Mouse (Mus musculus): Measurements from ENCODE around the gene Ddit4. TPM values are rescaled to one million over a fixed set of nuclear protein-coding genes. Genes with fewer than 3 reads are reported as not detected.
A peak's percentile ranks its signal among the peaks of the same experiment; 100 is the strongest.

Gene Ddit4
- polyA plus RNA-seq, 1 experiment from 2014 or later, result 25.7 TPM

GRCm38 (mm10) chr10:59981336-59981735 lies 29.7 kb upstream of the Ddit4 start:
- Histone ChIP-seq H3K4me3 (no peak overlapping the region), H3K4me1 (replicated peaks) (peaks cover 61% of the 10 kb centered on the region), H3K36me3 (peaks cover 18% of the 10 kb centered on the region), H3K27me3 (replicated peaks) (no peaks in the 10 kb centered on the region), H3K4me2 (no peak overlapping the region), H3K9ac (peak overlapping the region; percentile 3; the same call in 1 of the 2 replicates), H3K9me3 (replicated peaks) (no peaks in the 10 kb centered on the region), H3K27ac (ENCODE audit: poor library complexity, severe bottlenecking) (peak overlapping the region; percentile 53; the same call in 1 of the 2 replicates)
- WGBS, result 65% methylated on average over 4 of the region's 4 CpGs
- ATAC-seq (ENCODE audit: insufficient number of reproducible peaks, low FRiP score), result no peak; the same call in 1 of the 2 replicates

- Histone ChIP-seq H3K36me3 (peaks cover 12% of the 10 kb centered on the region), H3K4me3 (no peak overlapping the region), H3K9ac (peak overlapping the region; percentile 3; the same call in 1 of the 2 replicates), H3K4me1 (replicated peaks) (peaks cover 62% of the 10 kb centered on the region), H3K27ac (ENCODE audit: poor library complexity, severe bottlenecking) (peak overlapping the region; percentile 53; the same call in 1 of the 2 replicates), H3K4me2 (no peak overlapping the region), H3K27me3 (replicated peaks) (no peaks in the 10 kb centered on the region), H3K9me3 (replicated peaks) (no peaks in the 10 kb centered on the region)
- 65% methylated on average over 6 of the region's 6 CpGs for WGBS
- peak; percentile 52 for ATAC-seq (ENCODE audit: insufficient number of reproducible peaks, low FRiP score)
These were observed 29.2 kb upstream of the Ddit4 start for GRCm38 (mm10) chr10:59980815-59981244.

- H3K36me3 ChIP-seq, result no peaks in the 10 kb centered on the region
- peak overlapping the region; percentile 5; the same call in 1 of the 2 replicates for H3K4me2 ChIP-seq
- WGBS, result 37% methylated on average over 11 of the region's 11 CpGs
- peak overlapping the region; percentile 59 for H3K27ac ChIP-seq (ENCODE audit: poor library complexity, severe bottlenecking)
- H3K9me3 ChIP-seq (replicated peaks), result no peaks in the 10 kb centered on the region
- peaks cover 75% of the 10 kb centered on the region for H3K4me1 ChIP-seq (replicated peaks)
- ATAC-seq (ENCODE audit: insufficient number of reproducible peaks, low FRiP score), result peak; percentile 62
- H3K4me3 ChIP-seq, result no peak overlapping the region
- H3K9ac ChIP-seq, result no peak overlapping the region
- no peaks in the 10 kb centered on the region for H3K27me3 ChIP-seq (replicated peaks)
These were observed 27.5 kb upstream of the Ddit4 start for GRCm38 (mm10) chr10:59978873-59979743.

GRCm38 (mm10) chr10:59978401-59978800 lies 26.8 kb upstream of the Ddit4 start:
- Histone ChIP-seq H3K4me3 (no peak overlapping the region), H3K9ac (no peak overlapping the region), H3K4me1 (replicated peaks) (peaks cover 82% of the 10 kb centered on the region), H3K4me2 (no peak overlapping the region), H3K36me3 (no peaks in the 10 kb centered on the region), H3K27ac (ENCODE audit: poor library complexity, severe bottlenecking) (peak overlapping the region; percentile 59), H3K27me3 (replicated peaks) (no peaks in the 10 kb centered on the region), H3K9me3 (replicated peaks) (no peaks in the 10 kb centered on the region)
- 52% methylated on average over 2 of the region's 2 CpGs for WGBS
- ATAC-seq (ENCODE audit: insufficient number of reproducible peaks, low FRiP score), result no peak

GRCm38 (mm10) chr10:59977715-59978343 lies 26.2 kb upstream of the Ddit4 start:
- no peaks in the 10 kb centered on the region for H3K27me3 ChIP-seq (replicated peaks)
- 85% methylated on average over 5 of the region's 5 CpGs for WGBS
- H3K4me1 ChIP-seq (replicated peaks), result peaks cover 85% of the 10 kb centered on the region
- no peaks in the 10 kb centered on the region for H3K9me3 ChIP-seq (replicated peaks)
- no peak overlapping the region for H3K4me2 ChIP-seq
- H3K27ac ChIP-seq (ENCODE audit: poor library complexity, severe bottlenecking), result peak overlapping the region; percentile 59; the same call in 1 of the 2 replicates
- no peak overlapping the region for H3K4me3 ChIP-seq
- ATAC-seq (ENCODE audit: insufficient number of reproducible peaks, low FRiP score), result no peak
- no peaks in the 10 kb centered on the region for H3K36me3 ChIP-seq
- no peak overlapping the region for H3K9ac ChIP-seq

GRCm38 (mm10) chr10:59977141-59977540 lies 25.5 kb upstream of the Ddit4 start:
- WGBS, result 63% methylated on average over 2 of the region's 4 CpGs
- Histone ChIP-seq H3K9ac (no peak overlapping the region), H3K4me3 (no peak overlapping the region), H3K4me1 (replicated peaks) (peaks cover 79% of the 10 kb centered on the region), H3K27me3 (replicated peaks) (no peaks in the 10 kb centered on the region), H3K36me3 (no peaks in the 10 kb centered on the region), H3K9me3 (replicated peaks) (no peaks in the 10 kb centered on the region), H3K4me2 (no peak overlapping the region), H3K27ac (ENCODE audit: poor library complexity, severe bottlenecking) (no peak overlapping the region)
- ATAC-seq (ENCODE audit: insufficient number of reproducible peaks, low FRiP score), result no peak

- 36% methylated on average over 3 of the region's 3 CpGs for WGBS
- 0 out of 2 replicates have a peak, but pooled peaks cover 3% of the 10 kb centered on the region for H3K27me3 ChIP-seq (replicated peaks)
- H3K4me1 ChIP-seq (replicated peaks), result peaks cover 67% of the 10 kb centered on the region
- H3K4me2 ChIP-seq, result no peak overlapping the region
- no peak overlapping the region for H3K4me3 ChIP-seq
- no peaks in the 10 kb centered on the region for H3K9me3 ChIP-seq (replicated peaks)
- H3K36me3 ChIP-seq, result no peaks in the 10 kb centered on the region
- ATAC-seq (ENCODE audit: insufficient number of reproducible peaks, low FRiP score), result no peak
- H3K9ac ChIP-seq, result no peak overlapping the region
- peak overlapping the region; percentile 66 for H3K27ac ChIP-seq (ENCODE audit: poor library complexity, severe bottlenecking)
These were observed 23.2 kb upstream of the Ddit4 start for GRCm38 (mm10) chr10:59974786-59975185.

- peak; percentile 75 for ATAC-seq (ENCODE audit: insufficient number of reproducible peaks, low FRiP score)
- WGBS, result 17% methylated on average over 6 of the region's 6 CpGs
- H3K9me3 ChIP-seq (replicated peaks), result no peaks in the 10 kb centered on the region
- H3K4me3 ChIP-seq, result no peak overlapping the region
- H3K36me3 ChIP-seq, result no peaks in the 10 kb centered on the region
- peaks cover 62% of the 10 kb centered on the region for H3K4me1 ChIP-seq (replicated peaks)
- peak overlapping the region; percentile 5; the same call in 1 of the 2 replicates for H3K9ac ChIP-seq
- H3K4me2 ChIP-seq, result no peak overlapping the region
- peak overlapping the region; percentile 66; the same call in 1 of the 2 replicates for H3K27ac ChIP-seq (ENCODE audit: poor library complexity, severe bottlenecking)
- 0 out of 2 replicates have a peak, but pooled peaks cover 3% of the 10 kb centered on the region for H3K27me3 ChIP-seq (replicated peaks)
These were observed 22.6 kb upstream of the Ddit4 start for GRCm38 (mm10) chr10:59974191-59974664.

- no peak for ATAC-seq (ENCODE audit: insufficient number of reproducible peaks, low FRiP score)
- 89% methylated on average over 4 of the region's 4 CpGs for WGBS
- 0 out of 2 replicates have a peak, but pooled peaks cover 3% of the 10 kb centered on the region for H3K27me3 ChIP-seq (replicated peaks)
- H3K36me3 ChIP-seq, result no peaks in the 10 kb centered on the region
- H3K9me3 ChIP-seq (replicated peaks), result no peaks in the 10 kb centered on the region
- H3K4me2 ChIP-seq, result no peak overlapping the region
- no peak overlapping the region for H3K9ac ChIP-seq
- H3K4me1 ChIP-seq (replicated peaks), result peaks cover 53% of the 10 kb centered on the region
- peak overlapping the region; percentile 66; the same call in 1 of the 2 replicates for H3K27ac ChIP-seq (ENCODE audit: poor library complexity, severe bottlenecking)
- no peak overlapping the region for H3K4me3 ChIP-seq
These were observed 21.8 kb upstream of the Ddit4 start for GRCm38 (mm10) chr10:59973400-59973799.

- no peaks in the 10 kb centered on the region for H3K9me3 ChIP-seq (replicated peaks)
- H3K36me3 ChIP-seq, result no peaks in the 10 kb centered on the region
- ATAC-seq (ENCODE audit: insufficient number of reproducible peaks, low FRiP score), result no peak
- WGBS, result 86% methylated on average over 6 of the region's 6 CpGs
- H3K4me1 ChIP-seq (replicated peaks), result peaks cover 49% of the 10 kb centered on the region
- H3K4me3 ChIP-seq, result no peak overlapping the region
- H3K27me3 ChIP-seq (replicated peaks), result 0 out of 2 replicates have a peak, but pooled peaks cover 3% of the 10 kb centered on the region
- no peak overlapping the region for H3K9ac ChIP-seq
- no peak overlapping the region for H3K27ac ChIP-seq (ENCODE audit: poor library complexity, severe bottlenecking)
- no peak overlapping the region for H3K4me2 ChIP-seq
These were observed 21.4 kb upstream of the Ddit4 start for GRCm38 (mm10) chr10:59972999-59973398.

GRCm38 (mm10) chr10:59972534-59972933 lies 20.9 kb upstream of the Ddit4 start:
- H3K4me3 ChIP-seq, result no peak overlapping the region
- no peak for ATAC-seq (ENCODE audit: insufficient number of reproducible peaks, low FRiP score)
- 66% methylated on average over 2 of the region's 2 CpGs for WGBS
- H3K9me3 ChIP-seq (replicated peaks), result no peaks in the 10 kb centered on the region
- H3K27ac ChIP-seq (ENCODE audit: poor library complexity, severe bottlenecking), result no peak overlapping the region
- no peak overlapping the region for H3K4me2 ChIP-seq
- peaks cover 45% of the 10 kb centered on the region for H3K4me1 ChIP-seq (replicated peaks)
- H3K36me3 ChIP-seq, result no peaks in the 10 kb centered on the region
- H3K9ac ChIP-seq, result no peak overlapping the region
- H3K27me3 ChIP-seq (replicated peaks), result 0 out of 2 replicates have a peak, but pooled peaks cover 3% of the 10 kb centered on the region

Data from heart, embryonic 12.5 days (tissue).